Mouse (Mus musculus) heart, adult 18-20 months (tissue): ENCODE results near the gene Gm16381. TPM values are rescaled to one million over a fixed set of nuclear protein-coding genes. Genes with fewer than 3 reads are reported as not detected.
"Not testable (repeated sequence)": the region's sequence is repeated elsewhere in the genome, so short reads cannot be mapped to it uniquely, and the experiment has no call there.

ENCODE experiments used
- DNase-seq, 2 experiments: peaks; one replicate each; pipeline ENCODE4 v3.0.0; 2021 to 2022; ENCODE audit warnings: mixed read lengths in 1 of 2
- long read RNA-seq, 2 experiments: library from polyadenylated mRNA; stranded (forward); transcript quantifications; one replicate each; pipeline ENCODE4 v2.0.0; 2021
- total RNA-seq, 2 experiments: library from RNA; stranded (reverse); gene quantifications; 2 replicates each; pipeline ENCODE4 v1.2.3; 2021

Gm16381 gene
- not detected for total RNA-seq
- long read RNA-seq, experiment 1 = 0 reads
- long read RNA-seq, experiment 2 = 0 reads

GRCm38 (mm10) chr12:87644520-87644919 is at the start of gene Gm16381:
Gene Gm16381 (minus strand): TSS chr12:87644620.
- DNase-seq = not testable (repeated sequence)

GRCm38 (mm10) chr12:87652916-87653703 is 8.7 kb upstream of the Gm16381 start:
- DNase-seq = not testable (repeated sequence)

- DNase-seq = not testable (repeated sequence)
Observed at GRCm38 (mm10) chr12:87618569-87618968, 25.9 kb downstream of the Gm16381 start, which contains the start of gene Gm4027. Gene Gm4027 (plus strand): TSS chr12:87618869.

- not testable (repeated sequence) for DNase-seq
Observed at GRCm38 (mm10) chr12:87602388-87602787, 42.0 kb downstream of the Gm16381 start, which contains the start of gene Oog1. Gene Oog1 (plus strand): TSS chr12:87602688.

- not testable (repeated sequence) for DNase-seq
Observed at GRCm38 (mm10) chr12:87601388-87601787, 43.0 kb downstream of the Gm16381 start.

Other genes with a start within 250 kb of the Gm16381 start
- 100 to 1,000 TPM; 148 to 166 TPM for gene Slirp, start 200.7 kb downstream of the Gm16381 start, total RNA-seq
- 10 to 100 TPM in 1 of 2 experiments, 1 to 10 TPM in 1; 9.8 to 10.6 TPM for gene Alkbh1, start 200.6 kb downstream of the Gm16381 start, total RNA-seq
- gene Snw1, start 172.3 kb downstream of the Gm16381 start, total RNA-seq = 10 to 100 TPM; 43.2 to 46.5 TPM
- not detected for gene Gm5788, start 149.9 kb downstream of the Gm16381 start, total RNA-seq
- not detected for gene Gm8300, start 130.3 kb downstream of the Gm16381 start, total RNA-seq
- not detected for gene Oog1, start 41.9 kb downstream of the Gm16381 start, total RNA-seq
- not detected for gene Gm4027, start 25.8 kb downstream of the Gm16381 start, total RNA-seq
- gene Gm21319, start 131.1 kb upstream of the Gm16381 start, total RNA-seq = not detected
- gene Gm21936, start 150.9 kb upstream of the Gm16381 start, total RNA-seq = not detected
- gene BB287469, start 172.0 kb upstream of the Gm16381 start, total RNA-seq = not detected
- gene Gm2001, start 197.7 kb upstream of the Gm16381 start, total RNA-seq = not detected
- not detected for gene Gm2016, start 229.5 kb upstream of the Gm16381 start, total RNA-seq